Mouse (Mus musculus) cerebellum, postnatal 14 days (tissue): ENCODE data around the gene Rbm33.

Experiments used
- DNase-seq, 2 experiments: peaks; one replicate each; pipeline ENCODE4 v3.0.0; 2021; ENCODE audit warnings: mixed read lengths in 2 of 2

The Rbm33 gene

GRCm38 (mm10) chr5:28329024-28329806 lies 12.3 kb downstream of the Rbm33 start:
- DNase-seq: peak; percentile 67 to 69

DNA sequence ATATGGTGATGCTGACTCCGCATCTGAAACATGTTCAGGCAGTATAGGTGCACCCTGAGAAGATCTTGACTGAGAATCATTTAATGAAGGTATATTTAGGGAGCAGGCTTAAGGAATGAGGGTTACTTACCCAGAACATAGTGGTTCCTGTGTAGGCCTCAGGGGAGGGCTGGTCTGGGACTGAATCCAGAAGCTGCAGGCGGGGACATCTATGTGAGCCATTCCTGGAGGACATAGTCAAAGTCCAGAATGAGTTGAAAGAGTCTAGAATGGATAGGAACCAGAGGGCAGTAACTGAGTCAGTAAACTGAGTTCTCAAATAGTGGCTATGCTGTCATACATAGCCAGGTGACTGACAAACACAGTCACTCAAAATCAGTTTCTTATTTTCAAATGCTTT lies 16.8 kb downstream of the Rbm33 start:
- no peak for DNase-seq

GRCm38 (mm10) chr5:28351857-28352513 lies 35.1 kb downstream of the Rbm33 start:
- no peak for DNase-seq

DNA sequence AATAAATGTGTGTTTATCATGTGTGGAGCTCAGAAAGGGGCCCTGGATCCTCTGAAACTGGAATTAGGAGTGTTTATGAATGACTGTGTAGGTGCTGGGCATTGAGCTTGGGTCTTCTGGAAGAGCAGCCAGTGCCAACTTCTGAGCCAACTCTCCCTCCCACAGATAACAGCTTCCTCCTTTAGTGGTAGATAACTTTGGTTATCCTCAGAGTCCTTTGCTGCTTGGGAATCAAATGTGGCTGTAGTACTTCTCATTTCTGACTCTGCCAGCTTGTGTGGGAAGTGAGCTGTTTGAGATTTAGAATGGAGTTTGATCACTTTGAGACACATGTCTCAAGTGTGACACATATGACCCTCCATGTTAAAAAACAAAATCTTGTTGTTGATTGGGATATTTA lies 38.7 kb downstream of the Rbm33 start:
- no peak for DNase-seq

DNA sequence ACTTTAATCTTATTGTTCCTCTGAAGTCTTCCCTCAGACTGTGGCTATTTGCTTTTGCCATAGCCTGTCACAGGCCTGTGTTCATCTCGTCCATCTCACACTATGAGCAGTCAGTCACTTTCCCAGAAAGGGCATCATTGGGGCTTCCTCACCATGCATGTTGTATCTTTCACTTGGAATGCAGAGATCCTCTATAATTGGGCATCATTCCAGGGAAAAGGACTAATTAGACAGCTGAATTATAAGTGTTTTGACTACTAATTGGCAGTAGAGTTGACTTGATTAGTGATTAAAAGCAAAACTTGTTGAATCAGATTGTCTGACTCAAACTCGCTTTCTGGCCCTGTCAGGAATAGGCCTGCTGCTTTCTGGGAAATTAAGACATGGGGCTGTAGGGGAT lies 43.8 kb downstream of the Rbm33 start:
- no peak for DNase-seq

DNA sequence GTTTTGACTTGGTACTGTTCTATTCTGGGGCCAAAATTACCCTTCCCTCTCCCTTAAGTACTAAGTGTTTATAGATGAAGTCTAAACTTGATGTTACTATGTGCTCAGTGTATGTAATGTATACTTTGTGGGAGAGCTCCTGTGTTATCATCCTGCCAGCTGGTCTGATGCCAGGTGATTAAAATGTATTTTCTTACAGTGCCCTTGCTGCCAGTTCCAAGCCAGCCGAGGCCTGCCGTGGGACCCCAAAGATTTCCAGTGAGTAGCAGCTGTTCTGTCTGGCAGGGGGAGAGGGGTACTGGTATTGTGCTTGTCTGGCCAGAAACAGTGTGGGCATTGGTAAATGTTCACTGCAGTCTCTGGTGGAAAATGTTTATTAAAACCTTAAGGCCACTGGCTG lies 51.1 kb downstream of the Rbm33 start:
- DNase-seq: peak; percentile 29 to 52

DNA sequence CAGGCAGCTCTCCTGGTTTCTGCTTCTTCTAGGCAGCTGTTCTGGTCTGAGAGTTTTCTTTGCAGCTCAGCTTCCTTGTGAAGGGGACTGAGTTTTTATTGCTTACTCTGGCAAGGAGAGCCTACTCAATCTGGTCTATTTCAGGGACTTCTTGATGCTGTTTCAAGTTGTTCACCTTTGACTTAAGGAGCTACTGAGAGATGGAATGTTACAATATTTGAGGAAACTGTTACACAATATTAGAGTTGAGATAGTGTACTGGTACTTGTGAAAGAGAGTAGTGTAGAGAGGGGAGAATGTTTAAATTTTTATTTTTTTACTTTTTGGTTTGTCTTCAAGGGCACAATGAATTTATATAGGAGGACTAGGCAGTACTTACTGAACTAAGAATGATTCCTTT lies 53.9 kb downstream of the Rbm33 start:
- DNase-seq: no peak

- no peak for DNase-seq
Measured at GRCm38 (mm10) chr5:28372172-28372664, 55.3 kb downstream of the Rbm33 start.

DNA sequence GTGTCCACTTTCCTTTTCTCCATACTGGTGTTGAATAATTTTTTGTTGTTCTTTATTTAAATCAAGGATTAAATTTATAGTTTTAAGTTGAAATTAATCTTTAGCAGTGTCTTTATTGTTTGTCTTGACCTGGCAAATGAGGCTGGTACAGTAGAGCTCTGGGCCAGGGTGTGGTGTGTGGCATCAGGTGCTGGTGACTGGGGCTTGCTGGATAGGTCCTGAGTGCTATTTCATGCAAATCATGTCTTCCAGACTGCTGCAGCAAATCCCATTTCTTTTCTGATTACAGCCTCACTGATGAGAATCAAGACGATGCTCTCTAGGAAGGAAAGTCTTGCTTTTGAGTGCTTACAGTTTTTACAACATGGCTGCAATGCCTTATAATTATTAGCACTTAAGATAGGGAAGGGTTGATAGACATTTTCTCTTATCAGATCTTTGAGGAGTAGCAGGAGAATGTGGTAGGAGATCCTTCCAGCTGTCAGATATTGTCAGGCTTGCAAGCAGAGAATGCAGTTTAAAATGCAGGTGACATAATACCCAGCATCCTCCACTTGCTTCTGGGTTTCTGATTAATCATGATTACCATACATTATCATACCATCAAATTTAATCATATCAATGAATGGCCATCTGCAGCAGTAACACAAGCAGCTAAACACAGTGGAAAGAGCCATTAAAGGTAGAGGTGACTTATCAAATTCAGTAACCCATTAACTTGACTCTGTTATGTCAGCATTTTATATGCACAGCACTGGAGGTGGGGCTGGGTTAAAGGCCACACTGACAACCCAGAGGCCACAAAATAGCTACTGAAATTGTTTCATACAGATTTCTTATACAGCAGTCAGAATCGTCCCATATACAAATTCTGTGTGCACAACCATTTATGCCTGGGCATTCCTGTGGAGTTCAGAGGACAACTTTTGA lies 56.8 kb downstream of the Rbm33 start:
- no peak for DNase-seq

- no peak for DNase-seq
Measured at GRCm38 (mm10) chr5:28377299-28377698, 60.4 kb downstream of the Rbm33 start.

GRCm38 (mm10) chr5:28382289-28382688 lies 65.4 kb downstream of the Rbm33 start:
- DNase-seq: no peak

DNA sequence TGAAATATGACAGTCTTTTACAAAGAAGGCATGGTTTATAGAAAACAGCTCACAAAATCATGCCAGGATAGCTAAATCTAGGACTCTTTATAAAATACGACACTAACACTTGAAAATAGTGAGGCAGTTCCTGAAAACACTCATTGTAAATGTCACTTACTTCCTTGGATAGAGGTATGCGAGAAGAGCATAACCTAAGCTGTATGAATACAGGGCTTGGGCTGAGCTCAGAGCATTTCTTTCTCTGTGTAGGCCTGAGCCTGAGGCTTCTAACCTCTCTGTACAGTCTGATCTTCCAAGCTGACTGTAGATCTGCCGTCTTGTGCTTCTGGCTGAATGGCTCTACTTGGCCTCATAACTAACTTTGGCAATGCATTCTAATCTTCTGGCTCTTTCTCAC lies 69.9 kb downstream of the Rbm33 start:
- no peak for DNase-seq

GRCm38 (mm10) chr5:28387531-28388179 lies 70.7 kb downstream of the Rbm33 start:
- DNase-seq: peak in 1 of 2 experiments; percentile 12

GRCm38 (mm10) chr5:28388184-28388583 lies 71.3 kb downstream of the Rbm33 start:
- DNase-seq: peak; percentile 86 to 91

DNA sequence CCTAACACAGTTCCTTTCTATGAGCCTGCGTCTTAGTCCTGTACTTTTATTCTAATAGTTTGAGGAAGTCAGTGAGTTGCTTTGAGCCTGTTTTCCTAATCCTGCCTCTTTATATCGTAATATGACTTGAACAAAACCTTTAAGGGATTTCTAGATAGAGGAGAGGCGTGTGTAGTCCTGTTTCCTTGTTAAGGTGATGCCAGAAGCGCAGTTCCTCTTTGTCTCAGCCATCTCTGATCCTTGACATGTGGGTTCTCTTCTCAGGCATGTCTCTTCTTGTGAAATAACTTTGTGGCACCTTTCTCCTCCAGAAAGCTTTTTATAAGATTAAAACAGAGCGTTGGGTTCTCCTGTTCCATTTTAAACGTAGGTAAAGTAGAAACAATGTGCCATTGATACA lies 73.3 kb downstream of the Rbm33 start:
- no peak for DNase-seq

- no peak for DNase-seq
Measured at GRCm38 (mm10) chr5:28397344-28397743, 80.4 kb downstream of the Rbm33 start.

DNA sequence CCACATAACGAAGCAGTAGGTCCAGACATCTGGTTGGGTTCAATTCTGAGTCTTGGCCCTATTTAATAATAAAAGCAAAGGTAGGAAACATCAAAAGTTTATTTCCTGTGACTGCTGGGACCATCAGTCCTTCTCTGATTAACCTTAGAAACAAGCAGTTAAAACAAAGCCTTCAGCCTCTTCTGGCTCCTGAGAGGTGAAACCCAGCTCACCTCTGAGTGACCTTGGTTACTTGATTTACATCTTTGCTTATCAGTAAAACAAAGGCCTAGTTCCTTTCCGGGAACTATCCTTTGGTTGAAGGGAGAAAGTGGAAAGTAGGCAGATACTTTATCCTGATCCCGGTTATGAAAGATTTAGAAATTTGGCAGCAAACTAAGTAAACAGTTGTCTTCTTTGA lies 81.8 kb downstream of the Rbm33 start:
- DNase-seq: no peak

GRCm38 (mm10) chr5:28399451-28400115 lies 82.7 kb downstream of the Rbm33 start:
- no peak for DNase-seq

DNA sequence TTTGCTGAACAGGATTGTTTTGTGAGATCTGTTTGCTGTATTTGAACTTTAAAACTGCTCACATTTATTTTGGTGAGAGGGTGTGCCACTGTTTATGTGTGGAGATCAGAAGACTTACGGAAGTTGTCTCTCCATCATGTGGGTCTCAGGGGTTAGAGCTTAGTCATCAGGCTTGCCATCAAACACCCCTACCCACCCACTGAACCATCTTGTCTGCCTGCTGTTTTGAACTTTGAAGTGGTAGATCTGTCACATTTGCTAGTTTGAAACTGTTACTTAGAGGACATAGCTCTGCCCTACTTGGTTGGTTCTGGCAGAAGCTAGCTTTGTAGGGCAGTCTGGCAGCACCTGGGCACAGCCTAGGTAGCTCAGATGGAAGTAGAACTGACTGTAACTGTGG lies 85.8 kb downstream of the Rbm33 start:
- DNase-seq: no peak

DNA sequence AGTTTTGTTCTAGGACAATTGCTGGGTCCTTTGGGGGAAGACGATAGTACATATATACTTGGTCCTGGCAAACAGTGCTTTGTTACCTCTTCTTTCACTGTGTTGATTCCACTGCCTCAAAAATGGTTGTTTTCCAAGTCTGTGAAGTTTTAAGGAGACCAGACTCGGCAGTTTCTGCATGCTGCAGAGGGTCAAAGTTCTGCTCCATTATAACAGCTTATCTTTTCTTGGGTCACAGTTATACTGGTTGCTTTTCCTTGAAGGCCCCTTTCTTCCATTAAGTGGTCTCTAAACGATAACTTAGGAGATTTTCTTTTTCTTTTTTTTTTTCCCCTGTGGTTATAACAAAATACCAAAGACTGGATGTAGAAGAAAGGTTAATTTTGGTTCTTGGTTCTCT lies 89.7 kb downstream of the Rbm33 start:
- no peak for DNase-seq

GRCm38 (mm10) chr5:28412006-28412685 lies 95.2 kb downstream of the Rbm33 start:
- DNase-seq: no peak
